Mouse (Mus musculus) CD4-positive, CD25-positive, alpha-beta regulatory T cell (primary cell): Measurements from ENCODE around the gene Zbed6. TPM values are rescaled to one million over a fixed set of nuclear protein-coding genes. Genes with fewer than 3 reads are reported as not detected.

Experiments used
- polyA plus RNA-seq: library from polyadenylated mRNA; unstranded; fragments of 100-300 nt; shearing (Covaris generic); gene quantifications from one replicate; pipeline ENCODE4 v1.2.1, GENCODE M21; 2017

Gene Zbed6
- polyA plus RNA-seq: not detected

DNA sequence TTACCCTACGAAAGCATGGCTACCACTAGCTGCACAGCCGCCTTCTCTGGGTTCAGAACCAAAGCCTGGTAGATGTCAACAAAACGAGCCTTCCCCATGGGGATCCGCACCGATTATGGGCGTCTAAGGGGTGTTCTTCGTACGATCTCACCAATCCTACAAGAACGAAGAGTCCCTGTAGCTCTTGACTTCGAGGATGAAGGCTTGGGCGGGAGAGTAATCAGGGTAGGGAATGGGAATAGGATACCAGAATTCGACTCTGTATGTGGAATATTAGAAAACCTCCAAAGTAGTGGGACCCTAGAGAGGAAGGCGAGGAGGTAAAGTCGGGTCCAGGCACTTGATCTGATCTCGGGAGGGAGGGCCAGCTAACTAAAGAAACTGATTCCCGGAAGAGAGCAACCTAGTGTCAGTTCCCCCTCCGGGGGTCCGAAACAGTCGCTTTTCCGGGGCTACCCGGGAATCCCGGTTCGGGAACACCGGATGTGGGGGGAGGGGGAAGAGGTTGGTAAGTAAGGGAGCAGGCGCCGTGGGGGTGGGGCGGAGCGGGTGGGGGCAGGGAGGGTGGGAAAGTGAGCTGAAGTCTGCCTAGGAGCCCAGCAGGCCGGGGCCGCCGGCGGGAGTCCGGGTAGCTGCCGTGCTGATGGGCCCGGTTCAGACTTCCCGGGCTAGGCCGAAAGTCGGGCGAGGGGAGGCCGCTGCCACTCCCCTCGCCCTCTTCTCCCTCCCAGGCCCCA is at the start of gene Zbed6:
Gene Zbed6 (minus strand): TSS at position 420 of the 737 bp plus-strand sequence.

GRCm38 (mm10) chr1:133689897-133690296 is 29.2 kb upstream of the Zbed6 start, which contains the start of gene Lax1:
Gene Lax1, minus strand, starts transcription at chr1:133690108.

DNA sequence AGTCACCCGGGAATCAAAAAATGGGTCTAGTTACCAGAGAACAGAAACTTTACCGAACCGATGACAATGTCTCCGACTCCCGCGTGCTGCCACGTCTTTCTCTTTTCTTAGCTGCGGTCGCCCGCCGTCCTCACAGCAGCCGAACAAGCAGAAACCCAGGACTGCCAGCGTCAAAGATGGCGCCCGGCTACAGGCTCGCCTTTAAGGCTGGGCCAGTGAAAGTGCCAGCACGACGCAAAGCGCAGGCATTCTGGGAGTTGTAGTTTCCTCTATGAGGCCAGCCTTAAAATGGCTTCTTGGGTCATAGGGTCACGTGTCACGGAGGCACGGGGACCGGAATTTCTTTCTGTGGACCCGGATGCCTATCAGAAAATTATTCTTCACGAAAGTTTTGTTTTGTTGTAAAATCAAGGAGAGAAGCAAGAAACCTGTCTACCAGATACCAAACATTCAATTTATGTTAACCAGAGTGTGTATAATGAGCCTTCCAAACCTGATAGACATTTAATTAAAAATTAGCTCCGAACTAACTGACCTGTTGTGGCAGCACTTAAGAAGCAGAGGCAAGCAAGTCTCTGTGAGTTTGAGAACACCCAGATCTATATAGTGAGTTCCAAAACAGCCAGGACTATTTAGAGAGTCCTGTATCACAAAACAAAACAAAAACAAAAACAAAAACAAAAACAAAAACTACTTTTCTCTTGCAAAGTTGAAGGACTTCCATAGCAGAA is 683 bp upstream of the Zbed6 start, which contains the start of gene Gm38394:
Gene Gm38394 (minus strand): TSS at position 116 of the 731 bp plus-strand sequence.

GRCm38 (mm10) chr1:133609771-133610502 is 50.7 kb downstream of the Zbed6 start, which contains the start of gene Snrpe:
Gene Snrpe, minus strand, starts transcription at chr1:133610291.

Other genes starting within 250 kb of the Zbed6 start
- gene Sox13, start 236.5 kb downstream of the Zbed6 start, polyA plus RNA-seq: 0.10 TPM
- gene Snrpe, start 50.6 kb downstream of the Zbed6 start, polyA plus RNA-seq: 304 TPM
- 2.1 TPM for gene Gm38394, start 433 bp upstream of the Zbed6 start, polyA plus RNA-seq
- gene Lax1, start 29.2 kb upstream of the Zbed6 start, polyA plus RNA-seq: 89.5 TPM
- gene Atp2b4, start 140.2 kb upstream of the Zbed6 start, polyA plus RNA-seq: 3.5 TPM
- not detected for gene Optc, start 247.1 kb upstream of the Zbed6 start, polyA plus RNA-seq